Mouse (Mus musculus) lung, postnatal 36 days (tissue): ENCODE measurements at regions not wholly inside any gene's neighbourhood (a gene's known extent, or its start where the extent isn't known, plus 50 kb on each side); places are given as distances from the start of the nearest gene placed in this dataset.

Source experiments
- DNase-seq: peaks from one replicate; pipeline ENCODE4 v3.0.0; 2022; ENCODE audit warnings: mixed read lengths

- no peak for DNase-seq
Measured at GRCm38 (mm10) chr2:80998296-80998695, 381.3 kb downstream of the Nup35 start.

DNA sequence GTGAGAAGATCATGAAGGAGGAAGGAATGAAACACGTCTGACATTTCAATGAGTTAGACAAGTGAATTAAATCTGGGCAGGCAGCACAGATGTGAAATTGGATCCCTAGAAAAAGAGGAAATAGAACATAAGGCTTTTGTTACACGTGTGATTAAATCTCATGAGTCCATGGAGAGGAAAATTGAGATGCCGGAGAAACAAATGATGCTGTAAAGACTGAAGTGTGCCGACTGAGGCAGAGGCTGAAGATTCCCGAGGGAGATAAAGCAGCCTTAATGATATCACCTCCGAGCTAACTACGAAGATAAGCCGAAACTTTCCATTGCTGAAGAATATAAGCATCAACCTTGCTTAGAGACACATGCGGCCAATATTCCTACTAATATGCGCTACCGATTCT, 390.0 kb downstream of the Nup35 start:
- no peak for DNase-seq

GRCm38 (mm10) chr2:81023620-81024019, 406.6 kb downstream of the Nup35 start:
- DNase-seq, result no peak
